Mouse (Mus musculus): Measurements from ENCODE around the gene Hoxa2. TPM values are rescaled to one million over a fixed set of nuclear protein-coding genes. Genes with fewer than 3 reads are reported as not detected.

Gene Hoxa2
- polyA plus RNA-seq, 1 experiment from 2014 or later, result 9.5 TPM

- H3K4me3 ChIP-seq (ENCODE audit: low read length), result no peak overlapping the region
- H3K9ac ChIP-seq (ENCODE audit: low read length), result no peak overlapping the region
- WGBS, result 82% methylated on average over 5 of the region's 5 CpGs
- H3K27me3 ChIP-seq (ENCODE audit: control insufficient read depth, insufficient read depth, low read depth, low read length), result no peaks in the 10 kb centered on the region; the same call in 1 of the 2 replicates
- no peak overlapping the region for H3K4me2 ChIP-seq (ENCODE audit: low read depth, low read length)
- no peak overlapping the region for H3K27ac ChIP-seq (ENCODE audit: low read length)
- ATAC-seq (ENCODE audit: low read depth), result no peak
- H3K36me3 ChIP-seq (ENCODE audit: control insufficient read depth, insufficient read depth, low read length), result no peaks in the 10 kb centered on the region
- no peaks in the 10 kb centered on the region for H3K9me3 ChIP-seq (ENCODE audit: control insufficient read depth, low read length)
- no peaks in the 10 kb centered on the region for H3K4me1 ChIP-seq (replicated peaks; ENCODE audit: control insufficient read depth, insufficient read depth, low read length)
Observed at GRCm38 (mm10) chr6:52139115-52139514, 25.5 kb downstream of the Hoxa2 start.

- H3K4me3 ChIP-seq (ENCODE audit: low read length), result no peak overlapping the region
- no peaks in the 10 kb centered on the region; the same call in 1 of the 2 replicates for H3K27me3 ChIP-seq (ENCODE audit: control insufficient read depth, insufficient read depth, low read depth, low read length)
- H3K4me1 ChIP-seq (replicated peaks; ENCODE audit: control insufficient read depth, insufficient read depth, low read length), result no peaks in the 10 kb centered on the region
- H3K9me3 ChIP-seq (ENCODE audit: control insufficient read depth, low read length), result no peaks in the 10 kb centered on the region
- H3K9ac ChIP-seq (ENCODE audit: low read length), result no peak overlapping the region
- H3K36me3 ChIP-seq (ENCODE audit: control insufficient read depth, insufficient read depth, low read length), result no peaks in the 10 kb centered on the region
- no peak overlapping the region for H3K4me2 ChIP-seq (ENCODE audit: low read depth, low read length)
- H3K27ac ChIP-seq (ENCODE audit: low read length), result no peak overlapping the region
- no peak for ATAC-seq (ENCODE audit: low read depth)
- 59% methylated on average over 10 of the region's 10 CpGs for WGBS
Observed at GRCm38 (mm10) chr6:52138576-52138975, 26.1 kb downstream of the Hoxa2 start.

- H3K36me3 ChIP-seq (ENCODE audit: control insufficient read depth, insufficient read depth, low read length), result no peaks in the 10 kb centered on the region
- no peak overlapping the region for H3K27ac ChIP-seq (ENCODE audit: low read length)
- H3K4me2 ChIP-seq (ENCODE audit: low read depth, low read length), result no peak overlapping the region
- no peak overlapping the region for H3K9ac ChIP-seq (ENCODE audit: low read length)
- H3K9me3 ChIP-seq (ENCODE audit: control insufficient read depth, low read length), result no peaks in the 10 kb centered on the region
- no peaks in the 10 kb centered on the region; the same call in 1 of the 2 replicates for H3K27me3 ChIP-seq (ENCODE audit: control insufficient read depth, insufficient read depth, low read depth, low read length)
- no peak overlapping the region for H3K4me3 ChIP-seq (ENCODE audit: low read length)
- no peaks in the 10 kb centered on the region for H3K4me1 ChIP-seq (replicated peaks; ENCODE audit: control insufficient read depth, insufficient read depth, low read length)
- ATAC-seq (ENCODE audit: low read depth), result no peak
- 63% methylated on average over 9 of the region's 9 CpGs for WGBS
Observed at GRCm38 (mm10) chr6:52137841-52138535, 26.6 kb downstream of the Hoxa2 start.

GRCm38 (mm10) chr6:52123673-52124072 lies 41.0 kb downstream of the Hoxa2 start:
- no peaks in the 10 kb centered on the region for H3K4me1 ChIP-seq (replicated peaks; ENCODE audit: control insufficient read depth, insufficient read depth, low read length)
- no peak overlapping the region for H3K27ac ChIP-seq (ENCODE audit: low read length)
- no peaks in the 10 kb centered on the region for H3K36me3 ChIP-seq (ENCODE audit: control insufficient read depth, insufficient read depth, low read length)
- no peak overlapping the region for H3K4me2 ChIP-seq (ENCODE audit: low read depth, low read length)
- no peak overlapping the region for H3K4me3 ChIP-seq (ENCODE audit: low read length)
- peaks cover 6% of the 10 kb centered on the region; the same call in 1 of the 2 replicates for H3K9me3 ChIP-seq (ENCODE audit: control insufficient read depth, low read length)
- no peak for ATAC-seq (ENCODE audit: low read depth)
- no peak overlapping the region for H3K9ac ChIP-seq (ENCODE audit: low read length)
- WGBS, result 67% methylated on average over 4 of the region's 4 CpGs
- H3K27me3 ChIP-seq (ENCODE audit: control insufficient read depth, insufficient read depth, low read depth, low read length), result peaks cover 11% of the 10 kb centered on the region

GRCm38 (mm10) chr6:52121173-52121572 lies 43.5 kb downstream of the Hoxa2 start:
- Histone ChIP-seq H3K4me1 (replicated peaks; ENCODE audit: control insufficient read depth, insufficient read depth, low read length) (no peaks in the 10 kb centered on the region), H3K27me3 (ENCODE audit: control insufficient read depth, insufficient read depth, low read depth, low read length) (peaks cover 11% of the 10 kb centered on the region), H3K4me2 (ENCODE audit: low read depth, low read length) (no peak overlapping the region), H3K27ac (ENCODE audit: low read length) (no peak overlapping the region), H3K9me3 (ENCODE audit: control insufficient read depth, low read length) (no peaks in the 10 kb centered on the region), H3K9ac (ENCODE audit: low read length) (no peak overlapping the region), H3K4me3 (ENCODE audit: low read length) (no peak overlapping the region), H3K36me3 (ENCODE audit: control insufficient read depth, insufficient read depth, low read length) (no peaks in the 10 kb centered on the region)
- ATAC-seq (ENCODE audit: low read depth), result no peak
- WGBS, result 47% methylated on average over 3 of the region's 3 CpGs

DNA sequence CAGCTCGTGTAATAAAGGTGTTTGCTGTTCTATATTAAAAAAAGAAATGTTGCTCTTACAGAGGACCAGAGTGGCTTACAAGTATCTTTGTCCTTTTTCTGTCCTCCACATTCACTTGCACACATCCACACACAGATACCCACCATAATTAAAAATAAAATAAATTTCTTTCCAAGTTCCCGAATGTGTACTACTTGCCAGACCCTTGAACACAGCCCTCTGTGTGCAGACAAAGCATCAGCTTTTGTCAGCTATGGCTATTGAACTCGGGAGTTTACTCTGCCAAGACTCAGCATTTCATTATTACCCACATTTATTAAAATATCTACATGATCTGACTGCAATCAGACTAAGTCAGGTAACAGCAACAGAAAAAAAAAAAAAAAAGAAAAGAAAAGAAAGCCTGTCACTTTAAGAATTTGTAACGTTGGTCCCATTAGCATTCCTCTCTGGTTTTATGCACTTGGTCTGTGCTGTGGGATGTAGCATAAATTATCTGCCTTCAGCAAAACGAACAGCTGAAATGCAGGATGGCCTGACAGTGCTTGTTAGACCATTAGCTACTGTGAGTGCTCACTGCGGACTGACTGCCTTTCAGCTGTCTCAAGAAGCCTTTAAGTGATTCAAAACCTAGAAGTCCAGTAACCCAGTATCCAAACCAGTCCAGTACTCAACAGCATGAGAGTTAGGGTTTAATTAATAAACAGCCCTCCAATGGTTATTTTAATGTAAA lies 45.6 kb downstream of the Hoxa2 start:
- no peak overlapping the region for H3K4me3 ChIP-seq (ENCODE audit: low read length)
- H3K4me1 ChIP-seq (replicated peaks; ENCODE audit: control insufficient read depth, insufficient read depth, low read length), result peaks cover 4% of the 10 kb centered on the region; the same call in 1 of the 2 replicates
- no peak overlapping the region for H3K9ac ChIP-seq (ENCODE audit: low read length)
- WGBS, result 27% methylated on average over 6 of the region's 6 CpGs
- no peaks in the 10 kb centered on the region for H3K36me3 ChIP-seq (ENCODE audit: control insufficient read depth, insufficient read depth, low read length)
- H3K9me3 ChIP-seq (ENCODE audit: control insufficient read depth, low read length), result no peaks in the 10 kb centered on the region
- H3K27me3 ChIP-seq (ENCODE audit: control insufficient read depth, insufficient read depth, low read depth, low read length), result peaks cover 14% of the 10 kb centered on the region
- no peak overlapping the region for H3K27ac ChIP-seq (ENCODE audit: low read length)
- ATAC-seq (ENCODE audit: low read depth), result no peak
- no peak overlapping the region for H3K4me2 ChIP-seq (ENCODE audit: low read depth, low read length)

GRCm38 (mm10) chr6:52115899-52116298 lies 48.7 kb downstream of the Hoxa2 start:
- Histone ChIP-seq H3K27ac (ENCODE audit: low read length) (no peak overlapping the region), H3K4me2 (ENCODE audit: low read depth, low read length) (no peak overlapping the region), H3K9ac (ENCODE audit: low read length) (no peak overlapping the region), H3K4me1 (replicated peaks; ENCODE audit: control insufficient read depth, insufficient read depth, low read length) (peaks cover 8% of the 10 kb centered on the region; the same call in 1 of the 2 replicates), H3K4me3 (ENCODE audit: low read length) (no peak overlapping the region), H3K9me3 (ENCODE audit: control insufficient read depth, low read length) (no peaks in the 10 kb centered on the region), H3K27me3 (ENCODE audit: control insufficient read depth, insufficient read depth, low read depth, low read length) (peaks cover 15% of the 10 kb centered on the region), H3K36me3 (ENCODE audit: control insufficient read depth, insufficient read depth, low read length) (no peaks in the 10 kb centered on the region)
- 20% methylated on average over 5 of the region's 5 CpGs for WGBS
- no peak for ATAC-seq (ENCODE audit: low read depth)

Other genes with a start within 250 kb of the Hoxa2 start
- 68.7 and 71.7 TPM in 2 replicates for gene Skap2, start 152.3 kb downstream of the Hoxa2 start, polyA plus RNA-seq (2015; fragmentation: Nextera tagmentation; extraction: Ambion mirVana)
- 1.4 and 1.6 TPM in 2 replicates for gene Hoxa1, start 6.5 kb downstream of the Hoxa2 start, polyA plus RNA-seq (2015; fragmentation: Nextera tagmentation; extraction: Ambion mirVana)
- 2.4 and 2.5 TPM in 2 replicates for gene 5730596B20Rik, start 12.7 kb upstream of the Hoxa2 start, polyA plus RNA-seq (2015; fragmentation: Nextera tagmentation; extraction: Ambion mirVana)
- gene Hoxa4, start 26.9 kb upstream of the Hoxa2 start, polyA plus RNA-seq (2015; fragmentation: Nextera tagmentation; extraction: Ambion mirVana), result 2.4 and 2.7 TPM in 2 replicates
- 32.3 and 36.3 TPM in 2 replicates for gene Hoxa5, start 39.8 kb upstream of the Hoxa2 start, polyA plus RNA-seq (2015; fragmentation: Nextera tagmentation; extraction: Ambion mirVana)
- gene Hoxa6, start 43.9 kb upstream of the Hoxa2 start, polyA plus RNA-seq (2015; fragmentation: Nextera tagmentation; extraction: Ambion mirVana), result 2.0 and 2.2 TPM in 2 replicates
- gene Hoxa3, start 48.5 kb upstream of the Hoxa2 start, polyA plus RNA-seq (2015; fragmentation: Nextera tagmentation; extraction: Ambion mirVana), result 6.6 and 7.6 TPM in 2 replicates
- not detected in 2 replicates for gene Gm28308, start 48.5 kb upstream of the Hoxa2 start, polyA plus RNA-seq (2015; fragmentation: Nextera tagmentation; extraction: Ambion mirVana)
- 5.8 and 6.9 TPM in 2 replicates for gene Hoxa7, start 57.0 kb upstream of the Hoxa2 start, polyA plus RNA-seq (2015; fragmentation: Nextera tagmentation; extraction: Ambion mirVana)
- gene Hoxa9, start 66.3 kb upstream of the Hoxa2 start, polyA plus RNA-seq (2015; fragmentation: Nextera tagmentation; extraction: Ambion mirVana), result 0.06 and 0.41 TPM in 2 replicates
- gene Hoxa10, start 76.0 kb upstream of the Hoxa2 start, polyA plus RNA-seq (2015; fragmentation: Nextera tagmentation; extraction: Ambion mirVana), result 0.21 TPM in 1 of 2 replicates, not detected in the other
- not detected in 2 replicates for gene Hoxa11, start 81.0 kb upstream of the Hoxa2 start, polyA plus RNA-seq (2015; fragmentation: Nextera tagmentation; extraction: Ambion mirVana)
- not detected in 2 replicates for gene Hoxa13, start 96.0 kb upstream of the Hoxa2 start, polyA plus RNA-seq (2015; fragmentation: Nextera tagmentation; extraction: Ambion mirVana)
- not detected in 2 replicates for gene Evx1, start 148.7 kb upstream of the Hoxa2 start, polyA plus RNA-seq (2015; fragmentation: Nextera tagmentation; extraction: Ambion mirVana)

Measured in lung, embryonic 16.5 days (tissue).